Mouse (Mus musculus) left cerebral cortex, adult 9 months (tissue): ENCODE results near the gene Dnajb14.
"Not testable (repeated sequence)": the region's sequence is repeated elsewhere in the genome, so short reads cannot be mapped to it uniquely, and the experiment has no call there.

Experiments used
- DNase-seq, 2 experiments: peaks; one replicate each; pipeline ENCODE4 v3.0.0; 2022; ENCODE audit warnings: low spot score in 2 of 2

Dnajb14 gene

DNA sequence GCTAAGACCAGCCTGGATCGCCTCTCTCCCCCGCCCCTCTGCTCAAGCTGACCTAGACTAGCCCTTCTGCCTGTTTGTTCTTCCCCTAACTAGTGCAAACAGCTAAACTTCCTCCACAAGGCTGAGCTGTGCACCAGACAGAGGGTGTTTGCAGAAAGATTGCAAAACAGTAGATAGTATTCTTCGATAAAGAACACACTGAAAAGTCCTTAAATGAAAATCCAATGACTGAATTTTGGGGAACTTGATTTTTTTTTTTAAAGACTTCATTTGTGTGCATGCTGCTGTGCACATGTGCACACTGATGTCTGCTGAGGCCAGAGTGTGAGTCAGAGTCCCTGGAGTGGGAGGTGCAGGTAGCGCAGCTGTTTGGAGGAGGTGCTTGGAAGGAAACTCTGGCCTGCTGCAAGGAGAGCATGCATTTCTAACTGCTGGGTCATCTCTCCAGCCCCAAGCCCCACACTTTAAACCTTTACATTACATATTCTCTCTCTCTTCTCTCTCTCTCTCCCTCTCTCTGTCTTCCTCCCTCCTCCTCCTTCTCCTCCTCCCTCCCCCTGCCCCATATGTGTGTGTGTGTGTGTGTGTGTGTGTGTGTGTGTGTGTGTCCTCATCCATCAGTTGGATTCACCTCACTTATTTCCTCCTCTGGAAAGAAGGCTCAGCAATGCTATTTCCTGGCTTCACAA is 84.9 kb downstream of the Dnajb14 start:
- DNase-seq: peak in 1 of 2 experiments; percentile 47

DNA sequence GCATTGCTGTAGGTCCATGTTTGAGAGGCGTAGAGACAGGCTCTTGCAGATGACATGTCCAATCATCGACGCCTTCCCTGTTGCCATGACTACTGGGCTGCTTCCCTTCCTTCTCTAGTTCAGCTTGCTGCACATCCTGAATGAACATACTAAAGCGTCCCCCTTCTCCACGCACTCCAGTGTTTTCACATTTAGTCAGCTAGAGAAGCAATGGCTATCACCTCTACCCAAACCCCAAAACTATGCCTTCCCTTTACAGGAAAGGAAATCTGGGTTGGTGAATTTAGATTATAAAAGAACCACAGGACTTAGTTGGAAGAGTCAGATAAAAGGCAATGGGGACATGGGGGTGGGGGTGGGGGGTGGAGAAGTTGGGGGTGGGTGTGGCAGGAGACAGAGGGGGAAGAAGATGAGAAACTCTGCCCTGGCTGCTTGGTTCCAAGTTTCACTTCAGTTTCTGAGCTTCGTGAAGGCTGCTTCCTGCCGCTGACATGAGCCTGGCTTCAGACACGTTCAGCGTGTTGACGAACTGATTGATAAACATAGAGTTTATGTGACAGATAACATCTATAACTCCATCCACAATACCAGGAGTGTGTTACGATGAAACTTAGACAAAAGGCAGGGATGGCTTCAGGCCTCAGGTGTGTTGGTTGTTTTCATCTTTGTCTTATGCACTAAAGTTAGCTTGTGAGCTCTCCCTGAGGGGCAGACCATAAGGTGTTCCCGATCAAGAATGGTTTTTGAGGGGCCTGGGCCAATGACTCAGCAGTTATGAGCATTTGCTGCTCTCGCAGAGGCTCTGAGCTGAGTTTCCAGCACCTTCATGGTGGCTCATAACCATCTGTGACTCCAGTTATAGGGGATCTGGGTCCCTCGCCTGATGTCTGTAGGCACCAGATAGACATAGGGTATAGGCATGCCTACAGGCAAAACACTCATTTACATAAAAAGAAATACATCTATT is 85.7 kb downstream of the Dnajb14 start:
- peak; percentile 73 to 76 for DNase-seq

DNA sequence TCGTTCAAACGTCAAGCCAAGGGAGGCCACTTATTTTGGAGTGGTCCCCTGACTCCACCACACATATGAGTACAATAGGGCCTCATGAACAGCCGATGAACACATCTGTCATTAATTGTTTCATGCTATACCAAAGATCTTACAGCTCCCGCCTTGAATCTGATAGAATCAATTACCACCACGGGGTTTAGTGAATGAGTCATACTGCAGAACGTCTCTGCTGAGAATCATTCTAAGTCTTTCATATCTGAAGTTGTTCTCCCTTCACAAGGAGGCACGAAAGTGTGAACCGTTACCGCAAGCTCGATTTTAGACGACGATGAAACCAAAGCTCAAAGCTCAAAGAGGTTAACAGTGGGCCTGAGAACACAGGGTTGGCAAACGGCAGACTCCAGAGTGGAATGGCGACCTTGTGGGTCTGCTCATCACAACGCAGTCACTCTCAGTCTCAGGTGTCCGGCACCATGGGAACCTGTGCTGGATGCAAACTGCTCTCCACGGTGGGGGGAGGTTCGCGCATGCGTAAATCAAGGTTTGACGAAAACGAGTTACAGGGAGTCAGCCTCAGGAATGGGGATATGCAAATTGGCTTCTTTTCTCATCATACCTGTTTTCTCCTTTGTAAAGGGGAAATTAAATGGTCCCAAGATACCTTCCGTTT is 86.9 kb downstream of the Dnajb14 start:
- DNase-seq: no peak

DNA sequence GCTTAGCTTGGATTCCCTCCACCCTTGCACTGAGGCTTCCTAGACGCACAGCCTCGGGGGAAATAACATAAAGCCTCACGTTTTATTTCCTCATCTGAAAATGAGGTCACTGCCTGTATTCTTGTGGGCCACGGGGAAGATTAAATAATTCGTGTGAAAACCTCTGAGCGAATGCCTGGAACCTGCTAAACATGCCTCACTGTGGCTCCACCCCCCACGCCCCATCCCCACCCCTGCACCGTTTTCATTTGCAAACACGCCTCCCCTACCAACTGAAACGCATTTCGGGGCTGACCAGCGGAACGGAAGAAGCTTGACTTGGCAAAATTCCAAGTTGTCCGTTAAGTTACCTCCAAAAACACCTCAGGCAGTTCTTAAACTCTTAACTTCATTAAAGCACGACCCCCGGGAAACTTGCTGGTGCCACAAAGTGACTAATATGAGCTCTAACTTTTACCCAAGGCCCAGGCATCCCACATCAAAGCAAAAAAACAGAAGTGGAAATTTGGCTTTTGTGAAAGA is 88.1 kb downstream of the Dnajb14 start:
- DNase-seq: no peak

DNA sequence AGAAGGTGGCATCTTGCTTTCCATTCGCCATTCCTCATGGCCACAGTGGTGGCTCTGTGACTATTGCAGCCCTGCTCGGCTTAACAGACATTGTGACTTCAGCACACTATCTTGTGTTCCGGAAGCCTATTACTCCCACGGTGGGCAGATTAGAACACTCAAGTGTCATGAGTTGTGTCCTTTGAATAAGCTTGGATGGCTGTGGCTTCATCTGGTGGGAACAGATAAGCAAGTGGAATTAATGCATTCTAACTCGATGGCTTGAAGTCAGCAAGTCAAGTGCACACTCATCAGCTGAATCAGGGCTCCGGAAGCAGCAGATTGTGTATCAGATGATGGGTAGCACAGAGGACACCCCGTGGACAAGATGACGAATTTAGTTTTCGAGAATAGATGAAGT is 90.4 kb downstream of the Dnajb14 start:
- no peak for DNase-seq

DNA sequence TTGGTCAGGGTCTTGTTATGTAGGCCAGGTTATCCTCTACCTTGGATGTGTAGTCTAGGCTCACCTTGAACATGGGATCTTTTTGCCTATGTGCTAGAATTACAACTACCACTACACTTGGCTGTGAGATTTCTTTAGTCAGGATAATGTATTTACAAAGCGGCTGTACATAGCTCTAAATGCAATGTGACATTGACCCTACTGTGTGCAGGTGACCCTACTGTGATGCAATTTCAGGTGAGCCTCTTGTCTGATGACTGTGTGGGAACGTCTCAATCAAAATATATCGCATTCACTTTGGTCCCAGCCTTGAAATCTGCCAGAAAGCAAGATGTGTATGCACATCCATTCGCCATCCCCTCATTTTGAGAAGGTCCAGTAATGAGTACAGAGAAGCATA is 90.9 kb downstream of the Dnajb14 start:
- no peak for DNase-seq

DNA sequence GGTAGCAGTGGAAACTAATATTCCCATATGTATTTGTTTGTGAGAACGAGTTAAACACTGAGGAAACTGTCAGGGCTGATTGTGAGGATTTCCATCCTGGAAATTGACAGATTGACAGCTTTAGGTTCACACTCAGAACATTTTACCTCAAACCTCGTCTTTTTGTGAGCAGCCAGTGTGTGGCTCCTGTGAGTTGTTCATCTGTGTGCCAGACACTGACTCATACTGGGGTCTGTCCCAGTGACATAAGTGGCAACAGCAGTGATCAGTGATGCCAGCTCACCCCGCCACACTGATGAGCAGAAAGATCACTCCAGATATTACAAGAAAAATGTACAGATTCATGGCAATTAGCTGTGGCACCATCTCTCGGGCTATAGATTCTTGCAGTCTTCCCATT is 92.0 kb downstream of the Dnajb14 start:
- no peak for DNase-seq

DNA sequence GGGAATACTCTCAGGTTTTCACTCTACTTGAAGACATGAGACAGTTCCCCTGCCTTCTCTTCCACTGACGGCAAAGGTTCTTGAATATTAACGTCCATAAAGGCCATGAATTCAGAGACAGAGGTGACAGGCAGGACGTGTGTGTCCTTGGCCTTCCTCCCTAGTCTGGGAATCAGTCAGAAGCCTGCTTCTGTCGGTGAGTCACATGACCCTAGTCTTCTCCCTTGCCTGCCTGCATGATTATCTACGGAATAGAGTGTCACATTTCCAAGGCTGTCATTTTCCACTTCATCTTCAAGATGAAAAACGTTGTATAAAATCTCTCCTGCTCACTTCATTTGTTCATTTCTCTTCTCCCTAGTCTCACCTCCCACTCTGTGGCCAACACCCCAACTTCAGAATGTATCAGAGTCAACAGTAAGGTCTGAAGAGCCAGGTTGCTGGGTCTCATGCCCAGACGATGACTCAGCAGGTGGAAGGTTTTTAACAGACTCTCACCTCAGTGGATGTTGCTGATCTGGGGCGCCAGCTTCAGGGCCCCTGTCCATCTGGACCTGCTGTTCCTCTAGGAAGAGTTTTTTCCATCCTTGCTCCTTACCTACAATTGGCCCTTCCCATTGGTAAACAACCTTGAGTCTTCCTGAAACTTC is 94.4 kb downstream of the Dnajb14 start:
- DNase-seq: no peak

DNA sequence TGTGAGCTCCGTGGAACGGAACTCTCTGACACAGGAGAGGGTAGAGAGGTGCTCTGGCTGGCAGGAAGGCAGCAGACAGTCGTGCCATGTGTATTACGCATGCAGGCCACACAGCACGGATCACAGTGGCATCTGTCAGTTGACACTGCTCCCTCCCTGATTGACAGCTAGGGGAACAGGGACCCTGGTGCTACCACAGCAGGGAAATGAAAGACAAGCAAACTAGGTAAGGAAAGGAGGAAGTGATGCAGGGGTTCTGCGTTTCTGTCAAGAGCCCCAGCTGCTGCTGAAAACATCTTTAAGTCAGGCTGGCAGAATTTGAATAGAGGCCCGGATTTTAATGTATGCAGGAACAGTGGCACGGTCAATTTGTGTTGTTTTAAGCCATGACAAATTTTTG is 96.0 kb downstream of the Dnajb14 start:
- DNase-seq: no peak

DNA sequence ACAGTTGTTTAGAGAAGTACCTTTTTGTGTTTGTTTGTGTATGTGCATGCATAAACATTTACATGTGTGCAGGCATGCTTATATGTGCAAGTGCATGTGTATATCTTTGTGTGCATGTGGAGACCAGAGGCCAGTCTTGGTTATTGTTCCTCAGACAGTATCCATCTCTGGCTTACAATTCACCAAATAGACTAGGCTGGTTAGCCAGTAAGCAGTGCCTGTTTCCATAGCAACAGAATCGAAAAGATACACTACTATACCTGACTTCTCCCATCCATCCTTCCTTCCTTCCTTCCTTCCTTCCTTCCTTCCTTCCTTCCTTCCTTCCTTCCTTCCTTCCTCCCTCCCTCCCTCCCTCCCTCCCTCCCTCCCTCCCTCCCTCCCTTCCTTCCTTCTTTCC is 96.5 kb downstream of the Dnajb14 start:
- not testable (repeated sequence) for DNase-seq
